Mouse (Mus musculus): ENCODE measurements around the gene Lrrc26. TPM values are rescaled to one million over a fixed set of nuclear protein-coding genes. Genes with fewer than 3 reads are reported as not detected.

Lrrc26 gene
- polyA plus RNA-seq, 1 experiment from 2014 or later, result 5.1 TPM

DNA sequence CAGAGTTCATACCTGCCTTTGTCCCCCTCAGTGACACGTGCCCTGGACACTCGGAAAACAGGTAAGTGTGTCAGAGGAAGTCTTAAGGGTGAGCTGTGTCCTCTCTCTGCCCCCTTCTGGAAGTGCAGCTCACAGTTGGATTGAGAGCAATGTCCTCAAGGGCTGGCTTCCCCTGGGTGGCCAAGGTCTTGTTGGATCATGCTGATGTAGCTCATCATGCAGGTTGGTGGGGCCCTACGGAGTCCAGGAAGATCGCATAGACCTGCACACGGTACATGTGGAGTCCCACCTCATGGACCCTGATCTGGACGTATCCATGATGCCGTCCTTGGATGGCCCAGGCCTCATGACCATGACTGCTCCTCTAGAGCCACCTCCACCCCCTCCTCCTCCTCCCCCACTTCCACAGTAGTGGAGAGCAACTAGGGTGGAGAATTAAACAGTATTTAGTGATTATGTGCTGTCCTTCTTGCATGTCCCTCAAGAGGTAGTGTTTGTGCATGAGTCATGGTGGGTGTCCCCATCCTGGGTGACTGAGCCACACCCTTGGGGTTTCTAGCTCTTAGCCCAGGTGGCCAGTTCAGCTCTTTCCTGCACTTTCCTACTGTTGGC, 875 bp upstream of the Lrrc26 start:
- 77% methylated on average over 7 of the region's 7 CpGs for WGBS
- Histone ChIP-seq H3K4me2 (ENCODE audit: low read depth, low read length) (no peak overlapping the region), H3K36me3 (ENCODE audit: control insufficient read depth, insufficient read depth, low read length) (peaks cover 26% of the 10 kb centered on the region), H3K27me3 (replicated peaks; ENCODE audit: control insufficient read depth, insufficient read depth, low read length) (peaks cover 62% of the 10 kb centered on the region), H3K4me3 (ENCODE audit: low read depth, low read length) (no peak overlapping the region), H3K9ac (ENCODE audit: low read depth, low read length) (no peak overlapping the region), H3K9me3 (ENCODE audit: control insufficient read depth, low read length) (no peaks in the 10 kb centered on the region), H3K27ac (replicated peaks; ENCODE audit: low read depth, low read length) (no peak overlapping the region), H3K4me1 (ENCODE audit: control insufficient read depth, insufficient read depth, low read length) (0 out of 2 replicates have a peak, but pooled peaks cover 4% of the 10 kb centered on the region)
- DNase-seq (ENCODE audit: low spot score), result no peak
- ATAC-seq (ENCODE audit: low read depth), result no peak

DNA sequence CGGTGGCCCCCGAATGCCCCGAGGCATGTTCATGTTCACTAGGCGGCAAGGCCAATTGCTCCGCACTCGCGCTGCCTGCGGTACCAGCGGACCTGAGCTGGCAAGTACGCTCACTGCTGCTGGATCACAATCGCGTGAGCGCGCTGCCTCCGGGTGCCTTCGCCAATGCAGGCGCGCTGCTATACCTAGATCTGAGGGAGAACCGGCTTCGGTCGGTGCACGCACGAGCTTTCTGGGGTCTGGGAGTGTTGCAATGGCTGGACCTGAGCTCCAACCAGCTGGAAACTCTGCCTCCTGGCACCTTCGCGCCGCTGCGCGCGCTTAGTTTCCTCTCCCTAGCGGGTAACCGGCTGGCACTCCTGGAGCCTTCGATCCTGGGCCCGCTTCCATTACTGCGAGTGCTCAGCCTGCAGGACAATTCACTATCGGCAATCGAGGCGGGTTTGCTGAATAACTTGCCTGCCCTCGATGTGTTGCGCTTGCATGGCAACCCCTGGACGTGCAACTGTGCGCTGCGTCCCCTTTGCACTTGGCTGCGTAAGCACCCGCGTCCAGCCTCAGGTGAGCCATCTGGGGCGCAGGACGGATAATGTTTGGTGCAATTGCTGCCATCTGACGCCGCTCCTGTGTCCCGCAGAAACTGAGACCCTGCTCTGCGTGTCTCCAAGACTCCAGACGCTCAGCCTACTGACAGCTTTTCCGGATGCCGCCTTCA, 543 bp downstream of the Lrrc26 start:
- WGBS, result under 1% methylated on average over 39 of the region's 54 CpGs
- Histone ChIP-seq H3K4me1 (ENCODE audit: control insufficient read depth, insufficient read depth, low read length) (0 out of 2 replicates have a peak, but pooled peaks cover 4% of the 10 kb centered on the region), H3K4me2 (ENCODE audit: low read depth, low read length) (peak overlapping the region; percentile 47), H3K27me3 (replicated peaks; ENCODE audit: control insufficient read depth, insufficient read depth, low read length) (peaks cover 62% of the 10 kb centered on the region), H3K9ac (ENCODE audit: low read depth, low read length) (no peak overlapping the region), H3K4me3 (ENCODE audit: low read depth, low read length) (peak overlapping the region; percentile 27), H3K27ac (replicated peaks; ENCODE audit: low read depth, low read length) (no peak overlapping the region), H3K9me3 (ENCODE audit: control insufficient read depth, low read length) (no peaks in the 10 kb centered on the region), H3K36me3 (ENCODE audit: control insufficient read depth, insufficient read depth, low read length) (peaks cover 12% of the 10 kb centered on the region)
- no peak for ATAC-seq (ENCODE audit: low read depth)
- DNase-seq (ENCODE audit: low spot score), result no peak

DNA sequence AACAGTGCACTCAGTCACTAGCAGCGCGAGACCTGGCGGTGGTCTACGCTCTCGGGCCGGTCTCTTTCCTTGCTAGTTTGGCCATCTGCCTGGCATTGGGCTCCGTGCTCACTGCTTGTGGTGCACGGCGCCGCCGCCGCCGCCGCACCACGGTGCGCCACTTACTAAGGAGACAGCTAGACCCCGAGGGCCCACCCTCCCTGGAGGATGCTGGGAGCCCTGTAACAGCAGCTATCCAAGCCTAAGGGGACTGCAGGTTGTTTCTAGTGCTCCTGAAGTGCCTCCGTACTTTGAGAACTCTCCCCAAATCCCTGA, 1.1 kb downstream of the Lrrc26 start:
- DNase-seq (ENCODE audit: low spot score), result no peak
- H3K4me2 ChIP-seq (ENCODE audit: low read depth, low read length), result peak overlapping the region; percentile 47
- peaks cover 67% of the 10 kb centered on the region for H3K27me3 ChIP-seq (replicated peaks; ENCODE audit: control insufficient read depth, insufficient read depth, low read length)
- H3K4me1 ChIP-seq (ENCODE audit: control insufficient read depth, insufficient read depth, low read length), result 0 out of 2 replicates have a peak, but pooled peaks cover 4% of the 10 kb centered on the region
- H3K36me3 ChIP-seq (ENCODE audit: control insufficient read depth, insufficient read depth, low read length), result peaks cover 7% of the 10 kb centered on the region
- H3K9ac ChIP-seq (ENCODE audit: low read depth, low read length), result no peak overlapping the region
- under 1% methylated on average over 17 of the region's 18 CpGs for WGBS
- ATAC-seq (ENCODE audit: low read depth), result no peak
- H3K4me3 ChIP-seq (ENCODE audit: low read depth, low read length), result peak overlapping the region; percentile 27
- no peak overlapping the region for H3K27ac ChIP-seq (replicated peaks; ENCODE audit: low read depth, low read length)
- H3K9me3 ChIP-seq (ENCODE audit: control insufficient read depth, low read length), result no peaks in the 10 kb centered on the region

DNA sequence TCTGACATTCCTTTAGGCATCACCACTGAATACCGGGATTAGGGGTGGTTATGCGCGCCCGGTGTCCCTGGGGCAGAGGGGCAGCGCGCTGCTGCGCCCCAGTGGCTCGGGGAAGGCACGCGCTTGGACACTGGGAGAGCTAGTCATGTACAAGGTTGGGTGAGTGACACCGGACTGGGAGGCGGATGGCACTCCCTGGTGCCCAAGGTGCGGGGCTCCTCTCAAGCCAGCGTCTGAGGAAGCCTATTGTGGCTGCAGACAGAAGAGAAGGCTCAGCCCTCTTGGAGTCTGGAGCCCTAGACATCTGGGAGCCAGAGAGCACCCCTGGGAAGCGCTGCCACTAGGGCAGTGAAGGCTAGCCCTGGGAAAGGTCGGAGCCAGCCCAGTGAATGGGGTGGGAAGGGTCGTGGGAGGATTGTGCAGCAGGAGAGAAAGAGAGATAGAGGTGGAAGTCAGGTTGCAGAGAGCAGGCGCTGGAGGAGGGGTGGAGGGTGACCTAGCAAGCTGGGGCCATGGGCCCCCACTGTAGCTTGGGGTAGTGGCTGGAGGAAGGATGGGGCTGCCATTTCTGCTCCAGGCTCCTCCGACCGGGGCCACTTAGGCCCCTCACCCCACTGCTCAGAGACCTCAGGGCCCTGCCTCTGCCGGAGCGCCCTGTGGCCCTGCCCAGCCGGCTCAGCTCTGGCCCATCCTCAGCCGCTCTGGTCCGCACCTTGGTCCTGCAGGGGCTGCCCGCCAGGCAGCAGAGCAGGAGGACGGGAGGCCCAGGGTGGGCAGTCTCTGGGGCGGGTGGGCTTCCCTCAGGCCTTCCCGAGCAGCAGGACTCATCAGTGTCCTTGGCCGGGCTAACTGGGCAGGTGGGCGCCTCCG, 1.7 kb downstream of the Lrrc26 start:
- Histone ChIP-seq H3K36me3 (ENCODE audit: control insufficient read depth, insufficient read depth, low read length) (0 out of 2 replicates have a peak, but pooled peaks cover under 1% of the 10 kb centered on the region), H3K27ac (replicated peaks; ENCODE audit: low read depth, low read length) (no peak overlapping the region), H3K4me3 (ENCODE audit: low read depth, low read length) (peak overlapping the region; percentile 38), H3K9ac (ENCODE audit: low read depth, low read length) (no peak overlapping the region), H3K4me2 (ENCODE audit: low read depth, low read length) (peak overlapping the region; percentile 57), H3K9me3 (ENCODE audit: control insufficient read depth, low read length) (no peaks in the 10 kb centered on the region), H3K4me1 (ENCODE audit: control insufficient read depth, insufficient read depth, low read length) (0 out of 2 replicates have a peak, but pooled peaks cover 4% of the 10 kb centered on the region), H3K27me3 (replicated peaks; ENCODE audit: control insufficient read depth, insufficient read depth, low read length) (peaks cover 70% of the 10 kb centered on the region)
- WGBS, result 6% methylated on average over 26 of the region's 32 CpGs
- ATAC-seq (ENCODE audit: low read depth) (no peak), DNase-seq (ENCODE audit: low spot score) (no peak)

DNA sequence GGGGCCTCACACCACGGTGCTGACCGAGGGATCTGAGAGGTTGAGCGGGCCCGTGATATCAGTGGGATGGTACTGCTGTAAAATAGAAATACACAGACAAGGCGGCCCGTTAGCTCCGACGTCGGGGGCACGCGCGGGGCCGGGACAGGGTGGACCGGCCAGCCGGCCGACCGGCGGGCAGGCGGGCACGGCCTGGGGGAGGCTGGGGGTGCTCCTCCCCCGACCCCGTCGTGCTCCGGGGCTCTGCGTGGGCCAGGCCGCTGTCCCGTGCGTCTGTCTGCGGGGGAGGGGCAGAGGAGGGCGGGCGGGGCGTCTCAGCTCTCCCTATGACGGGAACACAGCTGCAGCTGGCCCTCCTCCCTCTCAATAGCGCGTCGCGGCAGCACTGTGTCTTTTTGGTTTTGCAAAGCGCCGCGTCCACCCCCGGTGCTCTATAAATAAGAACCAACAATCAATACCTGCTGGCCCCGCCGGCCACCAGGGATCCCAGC, 2.4 kb downstream of the Lrrc26 start:
- no peak overlapping the region for H3K27ac ChIP-seq (replicated peaks; ENCODE audit: low read depth, low read length)
- ATAC-seq (ENCODE audit: low read depth) (peak; percentile 48; the same call in 1 of the 2 replicates), DNase-seq (ENCODE audit: low spot score) (no peak)
- peaks cover 70% of the 10 kb centered on the region for H3K27me3 ChIP-seq (replicated peaks; ENCODE audit: control insufficient read depth, insufficient read depth, low read length)
- H3K9me3 ChIP-seq (ENCODE audit: control insufficient read depth, low read length), result no peaks in the 10 kb centered on the region
- H3K4me1 ChIP-seq (ENCODE audit: control insufficient read depth, insufficient read depth, low read length), result 0 out of 2 replicates have a peak, but pooled peaks cover 4% of the 10 kb centered on the region
- peak overlapping the region; percentile 46; the same call in 1 of the 2 replicates for H3K9ac ChIP-seq (ENCODE audit: low read depth, low read length)
- WGBS, result 4% methylated on average over 22 of the region's 43 CpGs
- H3K4me2 ChIP-seq (ENCODE audit: low read depth, low read length), result peak overlapping the region; percentile 57
- H3K4me3 ChIP-seq (ENCODE audit: low read depth, low read length), result peak overlapping the region; percentile 38
- no peaks in the 10 kb centered on the region for H3K36me3 ChIP-seq (ENCODE audit: control insufficient read depth, insufficient read depth, low read length)

DNA sequence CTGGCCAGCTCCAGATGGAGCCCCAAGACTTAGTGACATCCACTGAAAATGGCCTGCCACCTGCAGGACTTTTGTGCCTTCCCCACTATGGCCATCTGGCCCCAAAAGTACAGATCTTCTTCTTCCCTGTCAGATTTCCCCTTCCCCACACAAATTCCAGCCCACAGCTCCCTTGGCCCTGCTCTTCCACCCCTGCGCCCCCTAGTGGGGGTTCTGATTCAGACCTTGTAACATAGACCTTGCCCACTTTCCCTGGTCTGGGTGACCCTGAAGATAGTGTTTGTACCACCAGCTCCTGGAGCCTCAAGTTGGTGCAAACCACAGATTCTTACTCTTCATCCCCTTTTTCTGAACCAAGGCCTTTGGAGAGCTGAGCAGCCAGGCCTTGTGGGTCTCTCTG, 3.1 kb downstream of the Lrrc26 start:
- Histone ChIP-seq H3K36me3 (ENCODE audit: control insufficient read depth, insufficient read depth, low read length) (no peaks in the 10 kb centered on the region), H3K9me3 (ENCODE audit: control insufficient read depth, low read length) (no peaks in the 10 kb centered on the region), H3K4me3 (ENCODE audit: low read depth, low read length) (no peak overlapping the region), H3K27ac (replicated peaks; ENCODE audit: low read depth, low read length) (no peak overlapping the region), H3K27me3 (replicated peaks; ENCODE audit: control insufficient read depth, insufficient read depth, low read length) (peaks cover 67% of the 10 kb centered on the region), H3K9ac (ENCODE audit: low read depth, low read length) (no peak overlapping the region), H3K4me1 (ENCODE audit: control insufficient read depth, insufficient read depth, low read length) (0 out of 2 replicates have a peak, but pooled peaks cover 4% of the 10 kb centered on the region), H3K4me2 (ENCODE audit: low read depth, low read length) (no peak overlapping the region)
- peak; percentile 66 for DNase-seq (ENCODE audit: low spot score)
- peak; percentile 31; the same call in 1 of the 2 replicates for ATAC-seq (ENCODE audit: low read depth)
- 0% methylated on average over 1 of the region's 1 CpGs for WGBS

DNA sequence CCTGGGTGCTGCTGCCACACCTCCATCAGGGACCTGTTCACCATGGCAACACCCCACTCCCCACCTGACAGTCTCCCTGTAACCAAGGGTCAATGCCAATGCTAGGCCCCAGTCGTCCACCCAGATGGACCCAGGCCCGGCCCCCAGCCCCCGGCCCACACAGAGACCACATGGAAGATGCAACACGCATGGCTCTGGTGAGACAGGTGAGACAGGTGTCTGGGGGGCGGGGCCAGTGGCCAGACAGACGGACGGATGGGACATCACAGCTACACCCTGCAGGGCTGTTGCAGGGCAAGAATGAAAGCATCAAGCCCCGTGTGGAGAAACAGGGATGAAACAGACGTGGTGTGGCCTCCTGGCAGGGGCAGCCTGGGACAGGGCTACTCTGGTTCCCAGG, 4.0 kb downstream of the Lrrc26 start:
- WGBS, result 81% methylated on average over 9 of the region's 9 CpGs
- ATAC-seq (ENCODE audit: low read depth) (no peak), DNase-seq (ENCODE audit: low spot score) (no peak)
- Histone ChIP-seq H3K4me1 (ENCODE audit: control insufficient read depth, insufficient read depth, low read length) (0 out of 2 replicates have a peak, but pooled peaks cover 4% of the 10 kb centered on the region), H3K9me3 (ENCODE audit: control insufficient read depth, low read length) (no peaks in the 10 kb centered on the region), H3K4me3 (ENCODE audit: low read depth, low read length) (no peak overlapping the region), H3K4me2 (ENCODE audit: low read depth, low read length) (no peak overlapping the region), H3K9ac (ENCODE audit: low read depth, low read length) (no peak overlapping the region), H3K27ac (replicated peaks; ENCODE audit: low read depth, low read length) (no peak overlapping the region), H3K36me3 (ENCODE audit: control insufficient read depth, insufficient read depth, low read length) (no peaks in the 10 kb centered on the region), H3K27me3 (replicated peaks; ENCODE audit: control insufficient read depth, insufficient read depth, low read length) (peaks cover 59% of the 10 kb centered on the region)

DNA sequence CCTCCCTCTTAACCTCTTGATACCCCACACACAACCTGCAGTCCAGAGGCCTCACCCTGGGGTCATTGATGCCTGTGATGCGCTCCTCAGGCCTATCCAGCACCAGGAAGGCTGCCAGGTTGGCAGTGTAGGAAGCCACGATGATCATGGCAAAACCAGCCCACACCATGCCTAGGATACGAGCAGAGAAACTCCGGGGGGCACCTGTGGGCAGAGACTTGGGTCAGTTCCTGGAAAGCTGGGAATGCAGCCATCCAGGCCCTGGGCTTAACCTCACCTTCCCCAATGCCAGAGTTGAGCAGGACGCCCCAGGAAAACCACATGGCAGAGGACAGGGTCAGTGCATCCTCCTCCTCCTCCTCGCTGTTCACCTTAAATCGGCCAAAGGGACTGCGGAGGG, 7.4 kb downstream of the Lrrc26 start:
- H3K9me3 ChIP-seq (ENCODE audit: control insufficient read depth, low read length), result no peaks in the 10 kb centered on the region
- no peak overlapping the region for H3K9ac ChIP-seq (ENCODE audit: low read depth, low read length)
- H3K36me3 ChIP-seq (ENCODE audit: control insufficient read depth, insufficient read depth, low read length), result no peaks in the 10 kb centered on the region
- no peak overlapping the region for H3K27ac ChIP-seq (replicated peaks; ENCODE audit: low read depth, low read length)
- 74% methylated on average over 8 of the region's 8 CpGs for WGBS
- ATAC-seq (ENCODE audit: low read depth) (no peak), DNase-seq (ENCODE audit: low spot score) (no peak)
- 0 out of 2 replicates have a peak, but pooled peaks cover 4% of the 10 kb centered on the region for H3K4me1 ChIP-seq (ENCODE audit: control insufficient read depth, insufficient read depth, low read length)
- H3K27me3 ChIP-seq (replicated peaks; ENCODE audit: control insufficient read depth, insufficient read depth, low read length), result peaks cover 25% of the 10 kb centered on the region
- H3K4me3 ChIP-seq (ENCODE audit: low read depth, low read length), result no peak overlapping the region
- H3K4me2 ChIP-seq (ENCODE audit: low read depth, low read length), result no peak overlapping the region
